Mouse (Mus musculus) gastrocnemius, postnatal 36 days (tissue): ENCODE measurements at regions not wholly inside any gene's neighbourhood (a gene's known extent, or its start where the extent isn't known, plus 50 kb on each side); places are given as distances from the start of the nearest gene placed in this dataset.
"Not testable (repeated sequence)": the region's sequence is repeated elsewhere in the genome, so short reads cannot be mapped to it uniquely, and the experiment has no call there.

ENCODE experiments used
- DNase-seq, 2 experiments: peaks; one replicate each; pipeline ENCODE4 v3.0.0; 2022
- intact Hi-C: fragments of 180-260 bp; cut with DNase I; formaldehyde crosslinking; loops from one replicate; pipeline ENCODE4 v1.15.1; 2025

GRCm38 (mm10) chr15:4630611-4631010 lies 96.4 kb upstream of the C6 start:
- DNase-seq: peak in 1 of 2 experiments; percentile 11
- intact Hi-C loops: no loop called here

- DNase-seq: no peak
- intact Hi-C loops: no loop called here
These were observed 85.3 kb upstream of the C6 start for GRCm38 (mm10) chr15:4641666-4642065.

DNA sequence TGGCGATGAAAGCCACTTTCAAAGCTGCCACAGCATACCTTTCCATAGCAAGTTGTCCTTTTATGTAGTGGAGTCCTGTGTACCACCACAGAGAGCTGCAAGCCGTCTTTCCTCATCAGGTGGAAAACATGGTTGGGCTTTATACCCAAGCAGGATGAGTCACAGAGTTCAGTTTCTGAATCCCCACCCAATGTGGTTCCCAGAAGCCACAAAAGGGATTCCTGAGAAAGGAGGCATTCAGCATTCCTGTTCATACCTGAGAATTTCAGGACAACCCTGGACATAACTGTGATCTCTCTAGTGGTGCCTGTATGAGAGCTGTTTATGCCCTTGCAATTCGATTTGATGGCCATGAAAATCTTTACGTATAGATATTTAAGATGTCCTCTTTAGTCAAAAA lies 84.1 kb upstream of the C6 start:
- DNase-seq: no peak
- intact Hi-C loops: no loop called here

- no peak for DNase-seq
- intact Hi-C loops: no loop called here
These were observed 82.9 kb upstream of the C6 start for GRCm38 (mm10) chr15:4643888-4644606.

DNA sequence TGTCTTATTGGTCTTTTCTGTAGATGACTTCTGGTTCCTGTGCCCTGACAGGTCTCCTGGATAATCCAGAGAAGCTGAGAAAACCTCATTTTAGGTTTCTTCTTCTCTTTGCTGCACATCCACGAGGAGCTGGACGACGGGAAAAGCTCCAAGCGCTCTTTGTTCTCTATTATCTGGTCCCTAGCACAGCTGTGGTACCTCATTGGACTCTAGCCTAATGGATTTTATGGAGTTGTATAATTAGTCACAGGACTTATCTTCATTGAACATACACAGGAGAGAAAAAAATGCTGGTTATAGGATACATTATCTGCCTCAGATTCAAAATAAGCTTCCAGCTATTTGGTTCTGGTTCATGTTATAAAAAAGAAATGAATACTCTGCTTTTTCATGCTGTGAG lies 78.3 kb upstream of the C6 start:
- no peak for DNase-seq
- intact Hi-C loops: no loop called here

DNA sequence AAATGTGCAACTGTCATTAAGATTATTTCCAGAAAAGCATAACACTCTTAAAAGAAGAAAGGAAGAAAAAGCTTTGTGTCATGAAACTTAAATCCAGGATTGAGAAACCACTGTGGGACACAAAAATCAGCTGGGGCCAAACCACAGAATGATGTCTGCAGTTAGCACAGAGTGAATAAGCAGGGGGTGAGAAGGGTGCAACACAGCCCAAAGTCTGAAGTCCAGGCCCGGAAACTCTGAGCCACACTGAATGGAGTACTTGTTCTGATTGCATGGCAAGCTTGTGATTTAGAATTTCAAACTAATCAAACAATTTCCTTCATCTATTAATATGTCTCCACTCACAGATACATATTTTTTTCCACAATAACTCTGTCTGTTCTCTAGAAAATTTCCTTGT lies 73.3 kb upstream of the C6 start:
- no peak for DNase-seq
- intact Hi-C loops: no loop called here

DNA sequence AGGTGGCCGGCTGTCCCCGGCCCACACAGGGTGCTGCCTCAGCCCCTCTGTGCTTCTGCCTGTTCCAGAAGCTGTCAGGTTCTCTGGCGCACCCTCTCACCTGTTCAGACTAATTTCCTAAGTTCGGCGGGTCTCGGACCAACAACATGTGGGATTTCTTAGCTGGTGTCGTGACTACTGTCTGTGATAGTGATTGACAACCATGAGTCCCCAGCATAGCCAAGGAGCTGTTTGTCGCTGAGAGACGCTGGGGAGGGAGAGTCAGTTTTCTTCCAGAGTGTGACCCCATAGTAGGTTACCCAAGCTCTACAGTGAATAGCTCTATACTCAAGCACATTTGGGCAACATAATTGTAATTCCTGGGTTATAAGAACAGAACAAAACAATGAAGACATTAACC lies 54.1 kb upstream of the C6 start:
- DNase-seq, intact Hi-C loops: not testable (repeated sequence)
